Mouse (Mus musculus) G1E (cell line): ENCODE data around the gene Tmtc1.

ENCODE experiments used
- CTCF ChIP-seq: IDR thresholded peaks from 2 replicates; pipeline ENCODE4 v1.5.1; 2012; ENCODE audit warnings: low read depth, low read length, inconsistent platforms, mixed read lengths
- GATA1 ChIP-seq: IDR thresholded peaks from 2 replicates; pipeline ENCODE4 v1.6.1; 2012; ENCODE audit warnings: borderline replicate concordance, low read length, inconsistent platforms, mixed read lengths
- TAL1 ChIP-seq: conservative IDR thresholded peaks from 2 replicates; pipeline ENCODE4 v1.6.1; 2012; ENCODE audit warnings: low read depth, low read length, inconsistent platforms, mixed read lengths

GRCm38 (mm10) chr6:148481894-148482293 lies 37.7 kb upstream of the Tmtc1 start:
- TF ChIP-seq CTCF (no peak), TAL1 (no peak), GATA1 (no peak)
